Mouse (Mus musculus) testis, adult 2 months (tissue): Measurements from ENCODE around the gene Hltf. TPM values are rescaled to one million over a fixed set of nuclear protein-coding genes. Genes with fewer than 3 reads are reported as not detected.

Experiments used
- H3K27ac ChIP-seq: fragments of 200-500 bp; 2 replicates; pipeline ENCODE4 v1.5.1; 2012; ENCODE audit warnings: low read depth, low read length; ENCODE audit not compliant: control insufficient read depth, insufficient read depth
- H3K27me3 ChIP-seq: fragments of 200-500 bp; 2 replicates; pipeline ENCODE4 v1.6.1; 2012; ENCODE audit warnings: mild to moderate bottlenecking, low read length, moderate library complexity; ENCODE audit not compliant: control insufficient read depth, insufficient read depth
- H3K36me3 ChIP-seq: fragments of 200-500 bp; 2 replicates; pipeline ENCODE4 v1.6.1; 2012; ENCODE audit warnings: mild to moderate bottlenecking, low read length; ENCODE audit not compliant: control insufficient read depth, insufficient read depth
- H3K4me1 ChIP-seq: fragments of 200-500 bp; 2 replicates; pipeline ENCODE4 v1.6.1; 2012; ENCODE audit warnings: low read length; ENCODE audit not compliant: control insufficient read depth, insufficient read depth
- H3K4me3 ChIP-seq: fragments of 200-500 bp; 2 replicates; pipeline ENCODE4 v1.5.1; 2012; ENCODE audit warnings: low read depth, mild to moderate bottlenecking, low read length, moderate library complexity, mixed read lengths; ENCODE audit not compliant: control insufficient read depth
- CTCF ChIP-seq: fragments of 200-500 bp; IDR thresholded peaks from 2 replicates; pipeline ENCODE4 v1.5.1; 2012; ENCODE audit warnings: low read depth, mild to moderate bottlenecking, inconsistent platforms, low read length, moderate library complexity; ENCODE audit not compliant: control insufficient read depth, insufficient read depth, insufficient replicate concordance
- POLR2A ChIP-seq: fragments of 200-500 bp; IDR thresholded peaks from 2 replicates; pipeline ENCODE4 v1.6.1; 2012; ENCODE audit warnings: low read depth, mild to moderate bottlenecking, inconsistent platforms, low read length, moderate library complexity; ENCODE audit not compliant: control insufficient read depth
- polyA plus RNA-seq: library from polyadenylated mRNA; depleted of rRNA; stranded (reverse); fragments of >200 nt; gene quantifications from 2 replicates; pipeline ENCODE4 v1.2.3, GENCODE M21; 2012

Gene Hltf
- polyA plus RNA-seq, 1 experiment = 1.8 TPM

- Histone ChIP-seq H3K4me3 (no peak overlapping the region), H3K27ac (no peak overlapping the region), H3K27me3 (no peaks in the 10 kb centered on the region), H3K36me3 (no peaks in the 10 kb centered on the region), H3K4me1 (no peaks in the 10 kb centered on the region)
- TF ChIP-seq CTCF (no peak), POLR2A (no peak)
Measured at GRCm38 (mm10) chr3:20142101-20142500, 84.5 kb downstream of the Hltf start.

GRCm38 (mm10) chr3:20142576-20142975, 85.0 kb downstream of the Hltf start:
- Histone ChIP-seq H3K4me3 (no peak overlapping the region), H3K36me3 (no peaks in the 10 kb centered on the region), H3K27ac (no peak overlapping the region), H3K27me3 (no peaks in the 10 kb centered on the region), H3K4me1 (no peaks in the 10 kb centered on the region)
- no peak for TF ChIP-seq POLR2A
- TF ChIP-seq CTCF = no peak

- TF ChIP-seq CTCF (no peak), POLR2A (no peak)
- no peak overlapping the region for H3K4me3 ChIP-seq
- no peaks in the 10 kb centered on the region for H3K36me3 ChIP-seq
- no peak overlapping the region for H3K27ac ChIP-seq
- no peaks in the 10 kb centered on the region for H3K27me3 ChIP-seq
- H3K4me1 ChIP-seq = no peaks in the 10 kb centered on the region
Measured at GRCm38 (mm10) chr3:20143726-20144125, 86.1 kb downstream of the Hltf start.

- H3K36me3 ChIP-seq = no peaks in the 10 kb centered on the region
- no peaks in the 10 kb centered on the region for H3K4me1 ChIP-seq
- H3K4me3 ChIP-seq = no peak overlapping the region
- H3K27ac ChIP-seq = no peak overlapping the region
- no peak for TF ChIP-seq CTCF
- no peak for TF ChIP-seq POLR2A
- H3K27me3 ChIP-seq = no peaks in the 10 kb centered on the region
Measured at GRCm38 (mm10) chr3:20144401-20144800, 86.8 kb downstream of the Hltf start.

GRCm38 (mm10) chr3:20145696-20146113, 88.1 kb downstream of the Hltf start:
- Histone ChIP-seq H3K36me3 (no peaks in the 10 kb centered on the region), H3K4me1 (no peaks in the 10 kb centered on the region), H3K27ac (no peak overlapping the region), H3K27me3 (no peaks in the 10 kb centered on the region), H3K4me3 (no peak overlapping the region)
- TF ChIP-seq CTCF (no peak), POLR2A (no peak)

GRCm38 (mm10) chr3:20146884-20147395, 89.3 kb downstream of the Hltf start:
- Histone ChIP-seq H3K4me3 (no peak overlapping the region), H3K36me3 (no peaks in the 10 kb centered on the region), H3K27me3 (no peaks in the 10 kb centered on the region), H3K27ac (no peak overlapping the region), H3K4me1 (no peaks in the 10 kb centered on the region)
- TF ChIP-seq CTCF (no peak), POLR2A (no peak)

GRCm38 (mm10) chr3:20147647-20148046, 90.0 kb downstream of the Hltf start:
- Histone ChIP-seq H3K27ac (no peak overlapping the region), H3K36me3 (no peaks in the 10 kb centered on the region), H3K4me3 (no peak overlapping the region), H3K27me3 (no peaks in the 10 kb centered on the region), H3K4me1 (no peaks in the 10 kb centered on the region)
- no peak for TF ChIP-seq CTCF
- no peak for TF ChIP-seq POLR2A

GRCm38 (mm10) chr3:20150511-20150910, 92.9 kb downstream of the Hltf start:
- Histone ChIP-seq H3K36me3 (no peaks in the 10 kb centered on the region), H3K4me1 (peaks cover 4% of the 10 kb centered on the region), H3K27me3 (no peaks in the 10 kb centered on the region), H3K27ac (no peak overlapping the region), H3K4me3 (no peak overlapping the region)
- TF ChIP-seq CTCF (no peak), POLR2A (no peak)
